Mouse (Mus musculus): ENCODE data around the gene Ephx3. TPM values are rescaled to one million over a fixed set of nuclear protein-coding genes. Genes with fewer than 3 reads are reported as not detected.

The Ephx3 gene
- total RNA-seq, 2 experiments from 2014 or later = 1.3 TPM

Other genes with a start within 250 kb of the Ephx3 start
- 1 to 10 TPM; 8.6 to 8.8 TPM for gene Rrp1b, start 153.4 kb downstream of the Ephx3 start, total RNA-seq (2021)
- gene Hsf2bp, start 153.2 kb downstream of the Ephx3 start, total RNA-seq (2021) = 1 to 10 TPM in 1 of 2 experiments, under 1 TPM in 1; 0.75 to 1.4 TPM
- gene Notch3, start 22.7 kb downstream of the Ephx3 start, total RNA-seq (2021) = 10 to 100 TPM; 23.4 to 31.1 TPM
- 10 to 100 TPM; 50.9 to 57.5 TPM for gene Brd4, start 95.2 kb upstream of the Ephx3 start, total RNA-seq (2021)
- gene Akap8, start 131.7 kb upstream of the Ephx3 start, total RNA-seq (2021) = 10 to 100 TPM; 37.2 to 51.5 TPM
- gene Akap8l, start 161.1 kb upstream of the Ephx3 start, total RNA-seq (2021) = 10 to 100 TPM; 43.0 to 46.3 TPM
- gene Wiz, start 199.9 kb upstream of the Ephx3 start, total RNA-seq (2021) = 10 to 100 TPM; 18.1 to 20.2 TPM
- gene Rasal3, start 214.0 kb upstream of the Ephx3 start, total RNA-seq (2021) = 1 to 10 TPM in 1 of 2 experiments, under 1 TPM in 1; 0.91 to 1.3 TPM
- gene Pglyrp2, start 234.6 kb upstream of the Ephx3 start, total RNA-seq (2021) = under 1 TPM; 0.16 to 0.20 TPM

Measured in heart, postnatal 25 days (tissue).